Mouse (Mus musculus) adipocyte (in vitro differentiated cells): ENCODE results near the gene Apmap.
"Not testable (repeated sequence)": the region's sequence is repeated elsewhere in the genome, so short reads cannot be mapped to it uniquely, and the experiment has no call there.

Experiments
- DNase-seq: peaks from one replicate; pipeline ENCODE4 v3.0.0-alpha.2; 2016; ENCODE audit warnings: low spot score

Gene Apmap

DNA sequence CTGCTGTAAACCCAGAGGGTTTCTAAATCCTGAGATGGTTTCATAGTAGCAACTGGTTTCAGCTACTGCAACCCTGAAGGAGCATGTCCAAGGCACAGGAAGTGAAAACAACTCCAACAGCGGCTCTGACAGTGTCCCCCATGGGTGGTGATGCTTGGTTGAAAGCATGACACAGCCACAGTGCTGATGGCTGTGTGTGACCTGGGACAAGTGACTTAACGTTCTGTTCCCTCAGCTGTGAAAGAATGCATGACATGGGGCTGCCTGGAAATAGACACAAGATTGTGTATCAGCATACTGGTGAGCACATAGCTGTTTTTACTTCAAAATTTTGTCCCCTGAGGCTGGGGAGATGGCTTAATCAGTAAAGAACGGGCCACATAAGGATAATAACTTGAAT, 13.3 kb upstream of the Apmap start:
- no peak for DNase-seq

DNA sequence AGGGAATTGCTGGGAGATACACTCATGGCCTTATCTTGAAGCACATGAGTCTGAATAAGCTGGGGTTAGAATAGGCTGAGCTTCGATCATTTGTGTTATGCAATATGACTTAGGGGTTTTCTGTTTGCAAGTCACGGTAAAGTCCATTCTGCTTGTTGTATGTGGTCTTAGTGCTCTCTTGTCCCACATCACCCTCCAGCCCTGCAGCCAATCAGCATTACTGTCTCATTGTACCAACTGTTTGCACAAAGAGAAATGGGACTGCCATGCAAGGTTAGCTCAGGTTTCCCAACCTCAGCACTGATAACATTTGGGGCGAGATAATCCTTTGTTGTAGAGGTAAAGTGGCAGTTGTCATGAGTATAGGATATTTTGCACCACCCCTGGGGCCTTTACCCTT, 1.7 kb upstream of the Apmap start:
- DNase-seq = no peak

DNA sequence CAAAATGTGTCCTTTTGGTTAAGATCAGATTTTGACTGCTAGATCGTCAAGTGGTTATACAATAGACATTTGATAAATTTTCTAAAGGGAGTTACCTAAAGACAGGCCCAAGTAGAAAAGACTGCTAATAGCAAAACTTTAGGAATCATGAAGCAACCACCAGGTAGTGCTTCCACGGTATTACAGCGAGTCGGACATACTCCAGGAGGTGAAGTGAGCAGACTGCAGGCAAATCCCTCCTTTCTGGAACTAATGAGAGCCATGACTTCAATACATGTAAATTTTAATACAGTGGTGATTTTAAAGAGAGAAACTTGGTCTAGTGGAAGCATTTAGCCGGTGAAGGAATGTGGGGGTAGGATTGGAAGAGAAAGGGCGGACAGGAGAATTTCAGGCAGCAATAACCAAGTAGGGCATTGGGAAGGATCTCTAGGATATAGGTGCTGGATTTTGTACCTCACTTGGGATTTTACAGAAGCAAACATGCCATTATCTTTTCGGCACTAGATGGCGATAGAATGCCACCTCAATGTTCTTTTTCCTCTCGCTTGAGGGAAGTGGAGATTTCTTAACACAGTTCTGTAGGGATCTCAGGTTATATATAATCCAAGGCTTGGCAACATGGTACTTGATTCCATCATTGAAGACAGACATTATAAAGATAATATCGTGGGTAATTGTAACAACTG, 649 bp upstream of the Apmap start:
- peak; percentile 90 for DNase-seq

DNA sequence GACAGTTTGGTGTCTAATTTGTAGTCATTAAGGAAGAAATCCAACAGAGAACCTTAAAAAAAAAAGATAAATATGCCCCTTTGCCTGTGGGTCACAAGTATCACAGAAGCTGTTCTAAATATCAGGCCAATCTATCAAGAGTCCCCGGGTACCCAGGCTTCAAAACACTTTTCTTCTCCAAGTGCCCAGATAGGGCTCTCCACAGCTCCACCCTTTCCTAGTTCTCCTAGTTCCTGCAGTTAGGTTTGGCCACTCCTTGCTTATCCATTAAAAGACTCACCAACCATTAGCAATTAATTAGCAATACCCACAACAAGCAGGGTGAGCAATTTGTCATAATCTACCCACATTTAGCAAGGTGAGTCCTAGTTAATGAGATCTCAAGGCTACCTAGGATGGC, 1.3 kb downstream of the Apmap start:
- DNase-seq = no peak

DNA sequence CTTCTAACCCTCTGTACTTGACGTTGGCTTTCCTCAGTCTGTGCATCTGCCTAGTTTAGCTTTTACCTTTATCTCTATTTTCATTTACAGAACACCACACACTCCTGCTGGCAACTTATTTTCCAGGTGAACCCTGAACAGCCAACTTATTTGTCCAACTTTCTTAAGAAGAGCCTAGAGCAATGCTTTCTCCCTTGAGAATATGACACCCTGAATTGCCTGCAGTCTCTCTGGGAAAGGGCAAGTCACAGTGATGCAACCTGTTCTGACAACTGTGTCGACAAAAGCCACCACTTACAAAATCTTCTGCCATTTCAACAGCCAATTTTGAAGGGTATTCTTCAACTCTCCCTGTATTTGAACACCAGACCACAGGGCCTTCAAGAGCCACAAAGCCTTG, 3.6 kb downstream of the Apmap start:
- peak; percentile 74 for DNase-seq

DNA sequence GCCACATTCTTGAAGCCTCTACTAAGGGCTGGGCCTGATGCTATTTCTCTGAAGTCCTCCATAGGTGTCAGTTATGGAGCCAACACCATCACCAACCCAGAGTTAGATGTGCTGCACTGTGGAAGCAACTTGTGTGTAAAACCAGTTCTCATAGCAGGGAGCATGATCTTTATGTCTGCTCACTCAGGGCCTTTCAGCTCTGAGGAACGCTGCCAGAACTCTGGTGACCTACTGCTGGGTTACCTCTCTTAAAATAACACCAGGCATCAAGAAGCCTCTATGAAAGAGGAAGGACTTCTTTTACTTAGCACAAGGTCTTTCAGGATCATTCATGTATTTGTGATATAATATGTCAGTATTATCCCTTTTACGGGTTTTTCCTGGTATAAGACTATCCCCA, 6.2 kb downstream of the Apmap start:
- DNase-seq = peak; percentile 72

DNA sequence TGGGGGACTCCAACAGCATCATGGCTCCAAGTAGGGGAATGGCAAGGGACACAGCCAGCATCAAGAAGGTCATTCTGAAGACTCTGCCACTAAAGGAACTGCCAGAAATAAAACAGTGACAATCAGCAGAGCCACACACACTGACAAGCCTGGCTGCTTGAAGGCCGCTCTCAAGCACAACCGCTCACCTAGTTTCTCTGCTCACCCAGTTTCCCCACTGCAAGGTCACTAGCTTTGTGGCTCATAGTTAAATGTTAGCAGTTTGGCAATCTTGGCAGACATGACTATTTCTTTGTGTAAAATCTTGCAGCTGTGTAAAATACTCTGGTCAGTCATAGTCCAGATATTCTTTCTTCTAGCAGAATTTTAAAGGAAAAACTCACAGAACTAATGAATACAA, 8.1 kb downstream of the Apmap start:
- peak; percentile 95 for DNase-seq

DNA sequence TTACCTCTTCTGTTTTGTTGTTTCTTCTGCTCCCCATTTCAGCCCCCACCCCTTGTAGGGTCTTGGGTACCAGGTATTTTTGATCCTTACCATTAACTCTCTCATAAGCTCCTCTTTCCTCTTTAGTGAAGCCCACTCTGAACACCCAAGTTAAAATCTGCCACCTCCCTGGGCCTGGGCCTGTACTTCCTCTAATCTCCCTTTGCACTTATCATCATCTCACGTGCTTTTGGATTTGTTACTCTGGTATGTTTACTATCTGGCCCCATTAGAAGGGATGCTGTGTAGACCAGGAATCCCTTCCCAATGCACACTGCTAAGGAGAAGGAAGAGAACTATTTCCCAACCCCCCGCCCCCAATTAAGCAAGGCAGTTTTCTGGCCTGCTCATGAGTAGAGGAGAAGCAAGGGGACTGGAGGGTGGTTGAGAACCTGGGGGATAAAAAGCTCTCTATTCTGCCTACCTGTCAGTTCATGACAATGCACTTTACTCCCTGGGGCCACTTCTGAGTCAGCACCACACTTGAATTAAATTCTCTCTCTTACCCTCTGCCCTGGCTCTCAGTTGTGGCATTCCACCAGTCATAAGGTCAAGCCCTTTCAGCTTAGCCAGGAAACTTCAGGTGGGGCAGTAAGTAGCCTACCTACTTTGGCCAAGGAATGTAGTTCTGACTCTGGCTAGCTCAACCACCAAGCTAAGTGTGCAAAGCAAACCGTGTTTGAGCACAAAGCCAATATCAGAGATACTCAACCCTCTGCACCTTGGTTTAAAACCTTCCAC, 12.8 kb downstream of the Apmap start:
- no peak for DNase-seq

DNA sequence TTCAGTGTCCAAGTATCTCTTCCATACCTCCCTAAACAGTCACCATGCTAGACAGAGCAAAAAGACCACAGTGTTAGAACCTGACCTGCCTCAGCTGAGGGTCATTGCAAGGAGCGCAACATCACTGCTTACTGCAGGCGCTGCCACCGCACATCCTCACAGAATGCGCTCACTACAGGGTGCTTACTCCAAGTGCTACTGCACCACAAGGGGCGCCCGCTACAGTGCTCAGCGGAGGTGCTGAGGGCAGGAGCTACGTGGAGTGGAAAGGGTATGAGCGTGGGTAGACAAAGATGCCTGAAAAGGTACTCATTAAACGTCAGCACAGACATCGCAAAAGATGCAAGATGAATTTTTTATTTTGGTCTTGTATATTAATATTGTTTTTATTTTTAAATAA, 19.3 kb downstream of the Apmap start:
- DNase-seq = no peak

DNA sequence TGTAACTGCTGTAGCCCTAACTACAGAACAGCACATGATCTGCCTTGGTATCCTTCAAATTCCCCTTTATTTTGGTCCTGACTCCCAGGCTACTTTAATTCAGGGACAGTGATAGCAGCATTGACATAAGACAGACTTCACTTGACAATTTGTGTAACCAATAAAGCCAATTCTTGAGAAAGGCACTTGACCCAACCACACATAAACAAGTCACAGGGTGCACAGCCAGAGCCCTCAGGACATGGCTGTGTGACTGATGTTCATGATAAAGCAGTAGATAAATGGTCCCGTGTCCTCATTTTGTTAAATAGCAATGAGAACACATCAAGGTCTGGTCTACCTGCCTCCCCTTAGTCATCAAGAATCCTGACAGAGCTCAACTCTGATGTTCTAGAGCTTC, 28.7 kb downstream of the Apmap start:
- DNase-seq = no peak

DNA sequence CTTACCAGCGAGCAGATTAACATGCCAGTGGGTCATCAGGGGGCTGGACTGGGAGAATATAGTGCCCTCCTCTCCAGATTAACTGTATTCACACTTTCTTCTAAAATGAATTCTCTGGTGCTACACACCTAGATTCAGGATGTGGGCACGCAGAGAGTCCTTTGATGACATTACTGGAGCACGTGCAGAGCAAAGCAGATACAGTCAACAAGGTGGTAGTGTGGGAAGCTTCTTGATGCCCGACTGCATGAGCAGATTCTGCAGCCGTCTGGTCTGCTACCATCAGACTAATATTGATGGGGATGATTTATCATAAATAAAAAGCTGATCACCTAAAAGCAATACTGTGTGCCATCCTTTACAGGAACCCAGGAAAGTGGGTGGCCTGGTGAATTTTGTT, 29.8 kb downstream of the Apmap start:
- DNase-seq = no peak

DNA sequence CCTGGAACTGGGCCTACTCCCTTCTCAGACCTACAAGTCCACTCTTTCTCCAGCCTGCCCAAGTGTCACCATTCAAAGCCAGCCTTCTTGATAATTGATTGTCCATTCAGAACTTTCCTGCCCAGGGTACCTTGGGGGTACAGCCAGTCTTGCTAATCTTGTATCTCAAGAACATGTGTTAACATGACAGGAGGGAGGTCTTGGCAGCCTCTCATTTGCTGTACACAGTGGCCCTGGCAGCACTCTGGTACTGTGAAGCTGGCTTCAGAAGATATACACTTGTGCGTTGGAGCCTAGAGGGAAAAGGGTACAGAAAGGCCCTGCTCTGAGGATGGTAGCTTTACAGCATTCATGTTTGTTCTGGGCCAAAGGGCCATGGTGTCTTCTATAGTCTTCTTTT, 32.1 kb downstream of the Apmap start:
- DNase-seq = no peak

DNA sequence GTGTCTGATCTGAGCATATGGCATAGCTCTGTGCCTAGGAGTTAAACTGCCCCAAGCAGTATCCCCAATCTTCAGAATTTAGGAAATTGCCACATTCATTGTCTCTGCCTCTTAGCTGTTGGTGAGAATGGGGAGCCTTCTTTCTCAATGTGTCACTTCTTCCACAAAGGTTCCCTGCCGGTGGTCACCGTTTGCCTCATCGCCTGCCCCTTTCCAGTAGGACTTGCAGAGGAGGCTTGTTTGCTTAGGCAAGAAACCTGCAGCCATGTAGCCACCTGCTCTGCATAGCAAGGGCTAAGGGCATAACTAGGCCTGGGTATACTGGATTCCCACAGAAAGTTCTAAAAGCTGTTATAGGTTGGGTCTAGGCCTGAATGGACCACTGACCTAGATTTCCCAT, 35.9 kb downstream of the Apmap start:
- no peak for DNase-seq

DNA sequence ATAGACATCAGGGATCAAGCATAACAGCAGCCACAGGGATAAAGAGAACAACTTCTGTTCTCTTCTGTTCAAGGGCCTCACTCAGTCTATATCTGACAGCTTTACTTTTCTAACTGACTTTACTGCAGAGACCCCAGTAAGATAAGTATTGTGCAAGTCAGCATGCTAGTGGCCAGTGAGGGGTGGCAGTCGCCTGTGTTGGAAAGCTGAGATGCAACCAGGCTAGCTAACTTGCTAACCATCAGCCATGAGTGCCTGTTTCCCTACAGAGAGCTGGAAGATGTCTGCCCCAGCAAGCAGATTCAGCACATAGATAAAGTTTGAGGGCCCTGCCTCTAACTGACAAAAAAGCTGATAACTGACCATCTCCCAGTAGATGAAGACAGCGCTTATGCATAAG, 37.6 kb downstream of the Apmap start:
- no peak for DNase-seq

DNA sequence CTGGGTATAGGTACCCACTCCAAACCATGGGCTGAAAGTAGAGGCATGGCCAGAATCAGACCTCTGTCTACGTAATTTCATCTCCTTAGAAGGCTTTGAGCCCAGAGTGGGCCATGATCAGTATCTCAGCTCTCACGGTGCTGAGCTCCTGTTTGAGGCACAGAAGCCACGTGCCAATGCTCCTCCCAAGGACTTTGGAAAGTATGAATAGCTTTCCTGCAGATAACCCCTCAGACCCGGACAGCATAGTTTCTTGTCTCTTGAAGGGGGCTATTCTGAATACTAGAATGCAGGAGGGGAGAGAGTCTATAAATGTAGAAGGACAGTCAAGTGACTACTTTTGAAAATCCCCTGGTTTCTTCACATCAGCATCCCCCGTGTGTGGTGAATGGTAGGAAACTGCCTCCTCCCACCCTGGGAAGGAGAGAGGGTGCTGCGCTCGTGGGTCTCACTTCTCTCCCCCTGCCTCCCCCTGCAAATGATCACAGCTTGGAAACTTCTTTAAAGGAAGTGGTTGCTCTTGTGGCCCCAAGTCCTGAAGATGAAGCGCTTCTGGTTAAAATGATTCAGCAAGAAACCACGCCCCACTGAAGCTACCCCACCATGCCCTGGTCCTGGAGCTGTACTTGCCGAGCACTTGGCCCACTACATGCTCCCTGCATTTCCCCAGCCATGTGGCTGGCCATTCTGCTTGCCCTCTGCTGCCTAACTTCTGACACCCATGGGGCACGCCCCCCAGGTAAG, 38.3 kb downstream of the Apmap start, which contains the start of gene Cst7:
Gene Cst7, plus strand, starts transcription at position 569 of the 744 bp plus-strand sequence.
- no peak for DNase-seq

DNA sequence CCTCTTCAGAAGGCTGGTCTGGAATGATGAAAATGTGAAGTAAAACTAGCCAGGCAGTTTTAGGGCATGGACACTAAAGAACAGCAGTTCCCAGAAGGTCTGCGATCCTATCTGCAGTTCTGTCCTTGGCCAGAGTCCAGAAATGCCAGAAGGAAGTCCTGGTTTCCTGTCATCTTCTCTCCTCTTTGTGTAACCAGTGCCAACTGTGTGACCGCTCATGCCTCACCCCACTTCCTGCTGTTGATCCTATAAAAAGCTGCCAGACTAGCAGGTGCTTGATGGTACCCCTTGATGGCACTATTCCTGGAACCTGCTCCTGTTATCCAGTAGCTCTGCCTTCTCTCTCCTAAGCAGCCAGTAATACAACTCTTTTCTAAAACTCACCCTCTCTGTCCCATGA, 41.3 kb downstream of the Apmap start:
- no peak for DNase-seq

DNA sequence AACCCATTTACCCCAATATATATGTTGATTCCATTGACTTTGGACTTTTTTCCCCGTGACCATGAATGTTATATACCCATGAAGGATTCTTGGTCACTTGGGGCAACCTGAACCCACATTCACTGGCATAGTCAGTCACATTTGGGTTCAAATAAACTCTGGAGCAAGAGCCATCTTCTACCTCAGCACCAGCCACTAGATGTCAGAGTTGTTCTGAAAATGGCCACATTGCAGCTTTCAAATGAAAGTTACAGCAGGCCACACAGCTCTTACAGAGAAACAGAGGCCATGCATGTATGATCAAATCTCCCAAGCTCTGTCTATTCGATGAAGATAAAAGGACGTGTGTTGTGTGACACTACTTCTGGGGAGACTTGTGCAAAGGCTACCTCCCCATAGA, 49.8 kb downstream of the Apmap start:
- DNase-seq = peak; percentile 77

DNA sequence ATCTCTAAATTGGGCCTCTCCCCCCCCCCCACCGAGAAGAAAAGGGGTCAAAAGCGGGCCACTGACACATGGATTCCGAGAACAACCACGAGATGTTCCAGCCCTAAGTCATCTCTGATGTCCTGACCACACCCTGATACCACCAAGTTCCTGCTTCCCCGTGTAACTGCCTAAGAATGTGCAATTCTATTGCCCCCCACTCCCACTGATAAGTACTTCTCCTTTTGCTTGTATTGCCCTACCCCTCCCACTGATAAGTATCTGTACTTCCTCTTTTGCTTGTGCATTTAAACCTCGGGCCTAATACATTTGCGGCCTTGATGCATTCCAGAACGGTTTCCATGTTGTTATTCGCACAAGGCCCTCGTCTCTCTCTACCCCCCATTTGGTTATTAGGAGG, 58.8 kb downstream of the Apmap start:
- DNase-seq = not testable (repeated sequence)
